Mouse (Mus musculus) v-Abl transformed pro-B cells (cell line): ENCODE results near the gene Mrps7.

Experiments
- in situ Hi-C, 2 experiments: fragments of 400-800 bp; cut with MboI; formaldehyde crosslinking; loops; one replicate each; pipeline ENCODE4 v1.15.1; 2025; ENCODE audit not compliant: unreplicated experiment in 2 of 2

Mrps7 gene

GRCm38 (mm10) chr11:115626824-115627616, 23.3 kb downstream of the Mrps7 start:
- in situ Hi-C loops: no loop called here

DNA sequence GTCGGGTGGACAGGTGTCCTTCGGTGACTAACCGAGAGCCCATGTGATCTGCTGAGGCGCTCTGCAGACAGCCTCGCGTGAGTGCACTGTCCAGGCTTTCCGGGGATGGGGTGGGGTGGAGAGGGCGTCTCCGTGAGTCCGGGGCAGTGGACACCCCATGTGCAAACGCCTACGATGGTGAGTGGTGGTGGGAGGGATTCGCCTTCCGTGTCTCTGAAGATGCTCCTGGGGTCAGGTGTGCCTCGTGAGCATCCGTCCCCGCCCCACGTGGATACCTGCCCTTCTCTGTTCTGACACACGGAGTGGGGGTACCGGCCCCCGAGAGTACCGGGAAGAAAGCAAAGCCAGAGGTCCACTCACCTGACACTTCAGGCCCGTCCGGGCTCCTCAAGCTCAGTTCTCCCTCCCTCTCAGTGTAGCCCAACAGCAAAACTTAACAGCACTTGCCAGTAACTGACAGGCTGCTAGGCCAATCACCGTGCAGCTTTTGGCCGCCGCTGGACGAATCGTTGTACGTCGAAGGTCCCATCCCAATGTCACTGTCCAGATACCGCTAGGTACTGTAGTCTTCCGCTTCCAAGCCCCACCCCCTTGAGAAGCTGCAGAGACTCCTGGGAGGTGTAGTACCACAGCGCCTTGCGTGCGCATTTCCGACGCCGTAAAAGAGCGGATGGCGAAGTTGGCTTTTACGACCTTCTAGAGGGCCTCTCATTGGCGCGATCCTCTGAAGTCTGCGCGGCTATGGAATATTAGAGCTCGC, 24.2 kb downstream of the Mrps7 start, which contains the start of gene Slc25a19:
Gene Slc25a19 (minus strand): TSS at position 591 of the 760 bp plus-strand sequence.
- in situ Hi-C loops: no loop called here

- in situ Hi-C loops: no loop called here
Measured at GRCm38 (mm10) chr11:115628465-115629101, 24.9 kb downstream of the Mrps7 start.

- in situ Hi-C loops: no loop called here
Measured at GRCm38 (mm10) chr11:115629734-115630531, 26.2 kb downstream of the Mrps7 start.

GRCm38 (mm10) chr11:115630532-115631504, 27.1 kb downstream of the Mrps7 start:
- in situ Hi-C loops: no loop called here

DNA sequence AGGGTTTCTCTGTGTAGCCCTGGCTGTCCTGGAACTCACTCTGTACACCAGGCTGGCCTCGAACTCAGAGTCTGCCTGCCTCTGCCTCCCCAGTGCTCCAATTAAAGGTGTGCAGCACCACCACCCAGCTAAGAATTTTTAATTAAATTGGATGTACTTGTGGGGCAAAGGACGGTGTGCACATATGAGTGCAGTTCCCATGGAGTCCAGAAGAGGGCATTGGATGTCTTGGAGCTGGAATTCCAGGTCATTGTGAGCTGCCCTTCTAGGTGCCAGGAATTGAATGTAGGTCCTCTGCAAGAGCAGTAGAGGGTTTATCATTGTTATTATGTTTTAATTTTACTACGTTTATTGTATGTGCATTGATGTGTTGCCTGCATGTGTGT, 27.8 kb downstream of the Mrps7 start:
- in situ Hi-C loops: no loop called here

GRCm38 (mm10) chr11:115632247-115632646, 28.5 kb downstream of the Mrps7 start:
- in situ Hi-C loops: no loop called here

- in situ Hi-C loops: no loop called here
Measured at GRCm38 (mm10) chr11:115632862-115633261, 29.1 kb downstream of the Mrps7 start.

GRCm38 (mm10) chr11:115634109-115634508, 30.4 kb downstream of the Mrps7 start:
- in situ Hi-C loops: no loop called here

- in situ Hi-C loops: no loop called here
Measured at GRCm38 (mm10) chr11:115635041-115635440, 31.3 kb downstream of the Mrps7 start.

GRCm38 (mm10) chr11:115635484-115635883, 31.8 kb downstream of the Mrps7 start:
- in situ Hi-C loops: no loop called here

DNA sequence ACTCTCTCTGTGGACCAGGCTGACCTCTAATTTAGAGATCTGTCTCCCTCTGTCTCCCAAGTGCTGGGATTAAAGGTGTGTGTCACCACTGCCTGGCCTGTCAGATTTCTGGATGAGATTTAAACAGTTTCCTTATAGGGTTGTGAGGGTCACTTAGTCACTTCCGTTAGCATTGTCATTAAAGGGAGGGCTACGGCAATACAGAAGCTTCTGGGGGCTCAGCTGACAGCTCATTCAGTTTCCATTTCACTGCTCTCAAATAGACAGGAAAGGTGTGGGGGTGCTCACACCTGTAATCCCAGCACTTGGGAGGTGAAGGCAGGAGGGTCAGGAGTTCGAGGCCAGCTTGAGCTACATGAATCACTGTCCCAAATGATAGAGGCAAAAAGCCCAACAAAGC, 33.2 kb downstream of the Mrps7 start:
- in situ Hi-C loops: no loop called here

GRCm38 (mm10) chr11:115638498-115639409, 35.0 kb downstream of the Mrps7 start:
- in situ Hi-C loops: no loop called here

DNA sequence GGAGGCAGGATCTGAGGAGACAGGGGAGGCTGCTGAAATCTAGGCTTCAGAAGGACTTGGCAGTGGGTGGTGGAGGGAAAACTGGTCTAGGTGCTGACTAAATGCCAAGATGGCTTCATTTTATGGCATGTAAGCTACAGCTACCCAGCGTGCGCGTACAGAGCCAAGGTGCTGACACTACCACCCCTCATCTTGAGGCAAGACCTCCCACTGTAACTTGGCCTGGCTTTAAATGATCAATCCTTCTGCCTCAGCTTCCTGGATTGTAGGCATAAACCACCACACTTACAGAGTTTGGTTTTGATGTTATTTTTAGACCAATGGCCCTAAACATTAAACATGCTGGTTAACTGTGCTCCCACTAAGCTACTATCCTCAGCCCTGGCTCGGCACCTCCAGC, 35.8 kb downstream of the Mrps7 start:
- in situ Hi-C loops: no loop called here

GRCm38 (mm10) chr11:115640311-115640828, 36.6 kb downstream of the Mrps7 start:
- in situ Hi-C loops: loop anchor here (5.0 to 10.0 kb wide), 3 partner anchors 72 to 174 kb away; partner anchors contain the start of genes Caskin2 (in 2 of the 2) and Tsen54 (in 2 of the 2)

GRCm38 (mm10) chr11:115640978-115641663, 37.4 kb downstream of the Mrps7 start:
- in situ Hi-C loops: loop anchor here (5.0 to 10.0 kb wide), 3 partner anchors 71 to 174 kb away; partner anchors contain the start of genes Caskin2 (in 2 of the 2) and Tsen54 (in 2 of the 2)

- in situ Hi-C loops: loop anchor here (5.0 to 10.0 kb wide), 3 partner anchors 71 to 173 kb away; partner anchors contain the start of genes Caskin2 (in 2 of the 2) and Tsen54 (in 2 of the 2)
Measured at GRCm38 (mm10) chr11:115641664-115642036, 37.9 kb downstream of the Mrps7 start.
